Mouse (Mus musculus) cerebellum, adult 2 months (tissue): ENCODE measurements at regions not wholly inside any gene's neighbourhood (a gene's known extent, or its start where the extent isn't known, plus 50 kb on each side); places are given as distances from the start of the nearest gene placed in this dataset.

ENCODE experiments used
- DNase-seq, 2 experiments: peaks; one replicate each; pipeline ENCODE4 v3.0.0; 2021
- H3K27ac ChIP-seq: fragments of 200-500 bp; 2 replicates; pipeline ENCODE4 v1.5.1; 2012; ENCODE audit warnings: low read length, control low read depth, inconsistent platforms; ENCODE audit not compliant: insufficient read depth
- H3K27me3 ChIP-seq: fragments of 200-500 bp; 2 replicates; pipeline ENCODE4 v1.6.1; 2012; ENCODE audit warnings: inconsistent platforms, mild to moderate bottlenecking, low read length, moderate library complexity; ENCODE audit not compliant: control insufficient read depth, insufficient read depth
- H3K4me1 ChIP-seq: fragments of 200-500 bp; 2 replicates; pipeline ENCODE4 v1.6.1; 2011; ENCODE audit warnings: low read length; ENCODE audit not compliant: control insufficient read depth, insufficient read depth
- H3K4me3 ChIP-seq: fragments of 200-500 bp; replicated peaks from 2 replicates; pipeline ENCODE3; 2011; ENCODE audit warnings: mild to moderate bottlenecking, low read depth, low read length, control low read depth; ENCODE audit not compliant: insufficient read depth
- CTCF ChIP-seq: fragments of 200-500 bp; IDR thresholded peaks from 2 replicates; pipeline ENCODE4 v1.5.1; 2011; ENCODE audit warnings: low read depth, mild to moderate bottlenecking, control low read depth, low read length, moderate library complexity, borderline replicate concordance; ENCODE audit not compliant: insufficient read depth
- POLR2A ChIP-seq: fragments of 200-500 bp; IDR thresholded peaks from 2 replicates; pipeline ENCODE4 v1.6.1; 2011; ENCODE audit warnings: low read length, control low read depth, borderline replicate concordance; ENCODE audit not compliant: insufficient read depth
- WGBS: fragments of 180-500 bp; shearing (Covaris S2); methylation state at CpG from one replicate; pipeline ENCODE4 v1.1.7; 2018; 5-methylcytosine and 5-hydroxymethylcytosine counted together

DNA sequence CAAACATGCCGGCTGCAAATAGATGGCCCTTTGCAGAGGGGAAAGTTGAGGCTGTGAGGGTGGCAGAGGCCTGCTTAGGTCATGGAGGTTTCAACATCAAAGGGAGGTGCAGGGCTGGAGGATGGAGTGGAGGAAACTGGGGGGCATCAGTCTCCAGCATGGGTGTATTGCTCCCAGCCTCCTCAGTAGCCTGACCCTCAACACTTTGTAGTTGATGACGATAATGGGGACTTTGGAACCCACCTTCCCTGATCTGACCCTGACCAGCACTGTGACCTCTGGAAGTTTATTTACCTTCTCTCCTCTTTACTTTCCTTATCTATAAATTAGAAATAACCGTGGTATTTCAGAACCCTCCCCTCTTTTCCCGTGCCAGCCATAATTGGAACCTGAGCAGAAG lies 56.2 kb downstream of the Gm26897 start:
- DNase-seq: no peak
- 70% methylated on average over 4 of the region's 4 CpGs for WGBS
- H3K4me1 ChIP-seq: no peaks in the 10 kb centered on the region
- H3K27me3 ChIP-seq: no peaks in the 10 kb centered on the region
- H3K27ac ChIP-seq: no peak overlapping the region
- no peak overlapping the region for H3K4me3 ChIP-seq
- no peak for TF ChIP-seq POLR2A
- TF ChIP-seq CTCF: no peak

GRCm38 (mm10) chr5:111790527-111790926 lies 56.8 kb downstream of the Gm26897 start:
- no peaks in the 10 kb centered on the region for H3K27me3 ChIP-seq
- TF ChIP-seq CTCF: no peak
- no peak for TF ChIP-seq POLR2A
- H3K27ac ChIP-seq: no peak overlapping the region
- DNase-seq: no peak
- 66% methylated on average over 9 of the region's 9 CpGs for WGBS
- no peak overlapping the region for H3K4me3 ChIP-seq
- no peaks in the 10 kb centered on the region for H3K4me1 ChIP-seq

GRCm38 (mm10) chr5:111791089-111791561 lies 57.4 kb downstream of the Gm26897 start:
- WGBS: 91% methylated on average over 5 of the region's 5 CpGs
- H3K4me1 ChIP-seq: no peaks in the 10 kb centered on the region
- TF ChIP-seq CTCF: no peak
- TF ChIP-seq POLR2A: no peak
- DNase-seq: no peak
- no peaks in the 10 kb centered on the region for H3K27me3 ChIP-seq
- no peak overlapping the region for H3K4me3 ChIP-seq
- no peak overlapping the region for H3K27ac ChIP-seq

DNA sequence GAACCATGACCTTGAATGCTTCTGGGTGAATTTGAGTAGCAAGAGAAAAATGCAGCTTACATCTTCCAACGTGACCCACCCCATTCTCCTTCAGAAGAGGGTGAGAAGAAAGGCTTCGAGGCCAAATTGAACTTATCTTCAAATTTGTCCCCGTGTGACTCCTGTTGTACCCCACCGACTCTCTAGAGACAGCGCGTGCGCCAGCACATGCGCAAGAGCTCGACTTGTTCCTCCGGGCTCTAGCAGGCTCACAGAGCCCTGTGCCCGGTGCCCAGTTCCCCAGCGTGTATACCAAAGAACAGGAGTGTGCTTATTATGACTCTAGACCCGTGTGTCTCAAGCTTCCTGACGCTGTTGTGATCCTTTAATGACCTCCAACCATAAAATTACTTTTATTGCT lies 59.0 kb downstream of the Gm26897 start:
- DNase-seq: no peak
- H3K4me1 ChIP-seq: no peaks in the 10 kb centered on the region
- TF ChIP-seq POLR2A (no peak), CTCF (no peak)
- 81% methylated on average over 14 of the region's 14 CpGs for WGBS
- no peak overlapping the region for H3K27ac ChIP-seq
- no peaks in the 10 kb centered on the region for H3K27me3 ChIP-seq
- H3K4me3 ChIP-seq: no peak overlapping the region

GRCm38 (mm10) chr5:111793178-111793577 lies 59.5 kb downstream of the Gm26897 start:
- Histone ChIP-seq H3K4me3 (no peak overlapping the region), H3K27ac (no peak overlapping the region), H3K27me3 (no peaks in the 10 kb centered on the region), H3K4me1 (no peaks in the 10 kb centered on the region)
- TF ChIP-seq CTCF: no peak
- no peak for TF ChIP-seq POLR2A
- WGBS: 92% methylated on average over 4 of the region's 4 CpGs
- no peak for DNase-seq

- H3K27ac ChIP-seq: no peak overlapping the region
- H3K4me1 ChIP-seq: no peaks in the 10 kb centered on the region
- no peak for DNase-seq
- 76% methylated on average over 5 of the region's 5 CpGs for WGBS
- TF ChIP-seq CTCF (no peak), POLR2A (no peak)
- H3K27me3 ChIP-seq: no peaks in the 10 kb centered on the region
- H3K4me3 ChIP-seq: no peak overlapping the region
Measured at GRCm38 (mm10) chr5:111796889-111797288, 63.2 kb downstream of the Gm26897 start.

GRCm38 (mm10) chr5:111799700-111800311 lies 66.1 kb downstream of the Gm26897 start:
- H3K4me1 ChIP-seq: no peaks in the 10 kb centered on the region
- TF ChIP-seq CTCF: no peak
- no peak for TF ChIP-seq POLR2A
- no peak overlapping the region for H3K27ac ChIP-seq
- no peak overlapping the region for H3K4me3 ChIP-seq
- no peaks in the 10 kb centered on the region for H3K27me3 ChIP-seq
- DNase-seq: peak; percentile 12 to 44
- 22% methylated on average over 15 of the region's 15 CpGs for WGBS

DNA sequence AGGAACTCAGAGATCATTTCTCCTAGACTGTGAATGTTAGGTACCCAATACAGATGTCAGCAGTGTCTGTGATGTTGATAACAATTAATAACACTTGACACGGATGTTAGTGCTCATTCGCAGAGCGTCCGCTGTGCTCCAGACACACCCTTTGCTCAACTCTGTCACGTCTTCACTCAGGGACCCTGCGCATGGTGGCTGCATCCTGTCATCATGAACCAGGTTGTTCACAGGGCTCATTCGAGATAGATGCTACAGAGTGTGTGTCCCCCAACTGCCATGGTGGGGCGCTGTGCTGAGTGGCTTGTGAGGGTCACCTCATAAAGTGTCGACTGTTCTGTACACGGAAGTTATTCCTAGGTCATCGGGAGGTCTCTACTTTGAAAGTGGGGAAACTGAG lies 66.8 kb downstream of the Gm26897 start:
- Histone ChIP-seq H3K4me1 (no peaks in the 10 kb centered on the region), H3K27ac (no peak overlapping the region), H3K4me3 (no peak overlapping the region), H3K27me3 (no peaks in the 10 kb centered on the region)
- TF ChIP-seq POLR2A (no peak), CTCF (no peak)
- WGBS: 81% methylated on average over 11 of the region's 11 CpGs
- no peak for DNase-seq

- H3K27ac ChIP-seq: no peak overlapping the region
- WGBS: 87% methylated on average over 2 of the region's 2 CpGs
- no peak overlapping the region for H3K4me3 ChIP-seq
- no peak for DNase-seq
- no peaks in the 10 kb centered on the region for H3K27me3 ChIP-seq
- TF ChIP-seq CTCF (no peak), POLR2A (no peak)
- H3K4me1 ChIP-seq: no peaks in the 10 kb centered on the region
Measured at GRCm38 (mm10) chr5:111801051-111801450, 67.3 kb downstream of the Gm26897 start.
